9 mouse cellular contexts compared by ENCODE assay signal in genomic region chr4:137487286-137488000, GRCm38 (mm10). TPM values are rescaled to one million over a fixed set of nuclear protein-coding genes. Genes with fewer than 3 reads are reported as not detected.
DNase-seq lines count a peak whose midpoint lies in the region; ATAC-seq and TF ChIP-seq lines count a peak whose summit lies in the region.
"Had no signal": no experiment of that assay in that cellular context is flagged by ENCODE, and none has a peak within 500 bp of the region (broad histone marks: within the 10 kb centered on the region; RNA-seq: fewer than 3 reads in every experiment).

No protein-coding gene starts in this region.

- peak; percentile 51; the same call in 1 of the 2 replicates for TF ChIP-seq EP300 in heart, postnatal 0 days (IDR thresholded peaks at IDR 0.05; ENCODE audit: low read depth)

- H3K27ac ChIP-seq in brown adipose tissue, adult 24 weeks (replicated peaks; ENCODE audit: low read depth, low read length) = peak overlapping the region; percentile 97
- H3K27ac ChIP-seq in heart, postnatal 0 days (ENCODE audit: low read depth) = peak overlapping the region; percentile 97
- peak overlapping the region; percentile 82 for H3K27ac ChIP-seq in limb, embryonic 10.5 days

- H3K27me3 ChIP-seq in heart, postnatal 0 days (ENCODE audit: control insufficient read depth, insufficient read depth, low read length) = no peaks in the 10 kb centered on the region
- H3K27me3 ChIP-seq in limb, embryonic 10.5 days (ENCODE audit: low read depth, poor library complexity, severe bottlenecking) = no peaks in the 10 kb centered on the region

- no peaks in the 10 kb centered on the region for H3K36me3 ChIP-seq in heart, postnatal 0 days (replicated peaks; ENCODE audit: control insufficient read depth, insufficient read depth, low read length)
- no peaks in the 10 kb centered on the region; the same call in 1 of the 2 replicates for H3K36me3 ChIP-seq in limb, embryonic 10.5 days

- no peak for TF ChIP-seq CTCF in heart, postnatal 0 days (IDR thresholded peaks at IDR 0.05; ENCODE audit: low read depth)

- H3K4me1 ChIP-seq in brown adipose tissue, adult 24 weeks (ENCODE audit: control insufficient read depth, insufficient read depth, insufficient read length, low read length) = peaks cover 62% of the 10 kb centered on the region
- H3K4me1 ChIP-seq in heart, postnatal 0 days (ENCODE audit: control insufficient read depth, insufficient read depth) = peaks cover 73% of the 10 kb centered on the region
- peaks cover 78% of the 10 kb centered on the region for H3K4me1 ChIP-seq in limb, embryonic 10.5 days

- DNase-seq in adrenal gland, adult 2 months = peak; percentile 87
- DNase-seq in adrenal gland, postnatal 4 days (ENCODE audit: low spot score in 2 of 2) = no peak
- DNase-seq in heart, postnatal 0 days (ENCODE audit: low spot score) = peak; percentile 87
- DNase-seq in limb, embryonic 10.5 days (ENCODE audit: low spot score) = peak; percentile 44
- DNase-seq in retina, postnatal 7 days (ENCODE audit: low read depth, low spot score) = peak; percentile 29
- DNase-seq in frontal cortex, postnatal 25 days (ENCODE audit: low spot score in 2 of 2) = no peak
- no peak for DNase-seq in layer of hippocampus, adult 9-10 months (ENCODE audit: low spot score)

- peak overlapping the region; percentile 28; the same call in 1 of the 2 replicates for H3K4me2 ChIP-seq in heart, postnatal 0 days (ENCODE audit: low read depth, low read length)

- peak; percentile 40 for ATAC-seq in heart, postnatal 0 days (ENCODE audit: insufficient read depth, low read depth)

- 0 out of 2 replicates have a peak overlapping the region, but pooled peaks have one; percentile 16 for H3K4me3 ChIP-seq in brown adipose tissue, adult 24 weeks (ENCODE audit: insufficient read depth, low read depth, low read length)
- no peak overlapping the region for H3K4me3 ChIP-seq in heart, postnatal 0 days (ENCODE audit: low read depth, low read length)
- H3K4me3 ChIP-seq in limb, embryonic 10.5 days = no peak overlapping the region; the same call in 1 of the 2 replicates

- WGBS in heart, postnatal 0 days = 11% methylated on average over 10 of the region's 10 CpGs
- 49% methylated on average over 10 of the region's 10 CpGs for WGBS in limb, embryonic 10.5 days

- H3K9me3 ChIP-seq in heart, postnatal 0 days (replicated peaks; ENCODE audit: control insufficient read depth, low read length) = no peaks in the 10 kb centered on the region
- H3K9me3 ChIP-seq in limb, embryonic 10.5 days (replicated peaks) = no peaks in the 10 kb centered on the region

- H3K9ac ChIP-seq in heart, postnatal 0 days (replicated peaks; ENCODE audit: low read depth, low read length) = peak overlapping the region; percentile 47; the same call in 1 of the 2 replicates

RNA-seq across cellular contexts. Expression of gene Hspg2, which starts 18.9 kb away (rescaled TPM):
- 100 to 1,000 TPM in 1 of 2 experiments, 10 to 100 TPM in 1; 87.4 to 150 TPM for total RNA-seq in adrenal gland, adult 2 months (2021)
- 122 and 125 TPM in 2 replicates for polyA plus RNA-seq in adrenal gland, adult 2 months (2012; rRNA removed)
- total RNA-seq in adrenal gland, postnatal 4 days (2021) = 100 to 1,000 TPM; 170 to 191 TPM
- polyA plus RNA-seq in brown adipose tissue, adult 24 weeks (2012; ENCODE audit: insufficient read depth, insufficient read length, missing spikeins) = 32.5 and 49.7 TPM in 2 replicates
- total RNA-seq in heart, postnatal 0 days (2014; rRNA removed; ENCODE audit: low replicate concordance) = 473 and 516 TPM in 2 replicates
- 41.2 and 42.4 TPM in 2 replicates for polyA plus RNA-seq in heart, postnatal 0 days (2015; fragmentation: Nextera tagmentation; extraction: Ambion mirVana)
- polyA plus RNA-seq in limb, embryonic 10.5 days (2016; fragmentation: Nextera tagmentation; extraction: Ambion mirVana) = 20.8 and 23.3 TPM in 2 replicates

RNA-seq across cellular contexts. Expression of gene 1700013G24Rik, which starts 34.4 kb away (rescaled TPM):
- total RNA-seq in adrenal gland, adult 2 months (2021) = not detected
- polyA plus RNA-seq in adrenal gland, adult 2 months (2012; rRNA removed) = not detected in 2 replicates
- not detected for total RNA-seq in adrenal gland, postnatal 4 days (2021)
- not detected in 2 replicates for polyA plus RNA-seq in brown adipose tissue, adult 24 weeks (2012; ENCODE audit: insufficient read depth, insufficient read length, missing spikeins)
- total RNA-seq in heart, postnatal 0 days (2014; rRNA removed; ENCODE audit: low replicate concordance) = not detected in 2 replicates
- polyA plus RNA-seq in heart, postnatal 0 days (2015; fragmentation: Nextera tagmentation; extraction: Ambion mirVana) = not detected in 2 replicates
- not detected in 2 replicates for polyA plus RNA-seq in limb, embryonic 10.5 days (2016; fragmentation: Nextera tagmentation; extraction: Ambion mirVana)
- total RNA-seq: common myeloid progenitor, adult 5-6 weeks had no signal

RNA-seq across cellular contexts. Expression of gene Cela3b, which starts 57.1 kb away (rescaled TPM):
- total RNA-seq in adrenal gland, adult 2 months (2021) = not detected
- polyA plus RNA-seq in adrenal gland, adult 2 months (2012; rRNA removed) = 0.16 and 0.33 TPM in 2 replicates
- total RNA-seq in adrenal gland, postnatal 4 days (2021) = 100 to 1,000 TPM in 1 of 2 experiments, not detected in 1; 918 TPM
- not detected in 2 replicates for polyA plus RNA-seq in brown adipose tissue, adult 24 weeks (2012; ENCODE audit: insufficient read depth, insufficient read length, missing spikeins)
- total RNA-seq in heart, postnatal 0 days (2014; rRNA removed; ENCODE audit: low replicate concordance) = not detected in 2 replicates
- not detected in 2 replicates for polyA plus RNA-seq in heart, postnatal 0 days (2015; fragmentation: Nextera tagmentation; extraction: Ambion mirVana)
- not detected in 2 replicates for polyA plus RNA-seq in limb, embryonic 10.5 days (2016; fragmentation: Nextera tagmentation; extraction: Ambion mirVana)
- total RNA-seq: common myeloid progenitor, adult 5-6 weeks had no signal

Comparison
In these comparisons a context has a peak if more than half of its experiments do, and no peak if none do; other contexts are left out.
1. DNase-seq: peak in adrenal gland, adult 2 months (single experiment), heart, postnatal 0 days (single experiment), limb, embryonic 10.5 days (single experiment) and retina, postnatal 7 days (single experiment); none in adrenal gland, postnatal 4 days (0 of 2), frontal cortex, postnatal 25 days (0 of 2) and layer of hippocampus, adult 9-10 months (single experiment).
2. Peak in every context shown above with its lines, with median percentiles within 50 percentile points of each other: H3K27ac ChIP-seq.